Comparison of ENCODE assay signal across 8 mouse cellular contexts in genomic region chr5:32134903-32135335, GRCm38 (mm10). TPM values are rescaled to one million over a fixed set of nuclear protein-coding genes. Genes with fewer than 3 reads are reported as not detected.
DNase-seq lines count a peak whose midpoint lies in the region; ATAC-seq and TF ChIP-seq lines count a peak whose summit lies in the region.

No protein-coding gene starts in this region.

- under 1% methylated on average over 39 of the region's 54 CpGs for WGBS in liver, adult 2 months
- 0% methylated on average over 44 of the region's 54 CpGs for WGBS in heart, embryonic 15.5 days
- under 1% methylated on average over 50 of the region's 54 CpGs for WGBS in limb, embryonic 10.5 days
- 0% methylated on average over 40 of the region's 54 CpGs for WGBS in midbrain, embryonic 12.5 days

- H3K4me2 ChIP-seq in heart, embryonic 15.5 days, result peak overlapping the region; percentile 88
- peak overlapping the region; percentile 93 for H3K4me2 ChIP-seq in midbrain, embryonic 12.5 days (replicated peaks)

- H3K9ac ChIP-seq in liver, adult 2 months (ENCODE audit: low read depth, low read length), result peak overlapping the region; percentile 80
- peak overlapping the region; percentile 93 for H3K9ac ChIP-seq in heart, embryonic 15.5 days
- peak overlapping the region; percentile 55 for H3K9ac ChIP-seq in midbrain, embryonic 12.5 days (replicated peaks)

- H3K4me3 ChIP-seq in liver, adult 2 months (ENCODE audit: insufficient read depth, low read depth, low read length), result peak overlapping the region; percentile 72
- peak overlapping the region; percentile 91 for H3K4me3 ChIP-seq in heart, embryonic 15.5 days
- H3K4me3 ChIP-seq in limb, embryonic 10.5 days, result peak overlapping the region; percentile 69
- H3K4me3 ChIP-seq in midbrain, embryonic 12.5 days, result peak overlapping the region; percentile 58

- intact Hi-C loops in left cerebral cortex, postnatal 14 days (cut with DNase I), result loop anchor here (5.0 to 10.0 kb wide), 4 partner anchors 153 to 540 kb away; partner anchors contain the start of gene Mrpl33

- DNase-seq in liver, adult 2 months (ENCODE audit: extremely low read depth, low read depth, low spot score), result peak; percentile 46
- DNase-seq in liver, result no peak
- peak; percentile 85 for DNase-seq in adrenal gland, postnatal 10 days
- DNase-seq in limb, embryonic 10.5 days (ENCODE audit: low spot score), result no peak
- peak; percentile 46 for DNase-seq in thymus, postnatal 0 days (ENCODE audit: low spot score)
- no peak for DNase-seq in left cerebral cortex, postnatal 14 days (ENCODE audit: low spot score in 2 of 2)

- TF ChIP-seq CTCF in liver, adult 2 months (IDR thresholded peaks at IDR 0.05; ENCODE audit: low read depth, low read length), result peak; percentile 31; the same call in 1 of the 2 replicates

- H3K9me3 ChIP-seq in heart, embryonic 15.5 days (replicated peaks), result no peaks in the 10 kb centered on the region
- no peaks in the 10 kb centered on the region for H3K9me3 ChIP-seq in limb, embryonic 10.5 days (replicated peaks)
- H3K9me3 ChIP-seq in midbrain, embryonic 12.5 days, result no peaks in the 10 kb centered on the region

- peak; percentile 27 for ATAC-seq in heart, embryonic 15.5 days (replicated peaks; ENCODE audit: insufficient number of reproducible peaks, insufficient read depth, low FRiP score, low read depth)
- peak; percentile 59 for ATAC-seq in midbrain, embryonic 12.5 days (ENCODE audit: low FRiP score, low read depth)

- H3K4me1 ChIP-seq in liver, adult 2 months (ENCODE audit: control insufficient read depth, insufficient read depth, low read length), result peaks cover 18% of the 10 kb centered on the region
- peaks cover 36% of the 10 kb centered on the region for H3K4me1 ChIP-seq in heart, embryonic 15.5 days (replicated peaks)
- peaks cover 57% of the 10 kb centered on the region for H3K4me1 ChIP-seq in limb, embryonic 10.5 days
- H3K4me1 ChIP-seq in midbrain, embryonic 12.5 days, result peaks cover 32% of the 10 kb centered on the region

- H3K27me3 ChIP-seq in liver, adult 2 months (ENCODE audit: control insufficient read depth, insufficient read depth, low read length), result no peaks in the 10 kb centered on the region
- no peaks in the 10 kb centered on the region for H3K27me3 ChIP-seq in heart, embryonic 15.5 days
- H3K27me3 ChIP-seq in limb, embryonic 10.5 days (ENCODE audit: low read depth, poor library complexity, severe bottlenecking), result peaks cover 68% of the 10 kb centered on the region
- peaks cover 96% of the 10 kb centered on the region for H3K27me3 ChIP-seq in midbrain, embryonic 12.5 days

- H3K79me2 ChIP-seq in liver, adult 2 months (ENCODE audit: control insufficient read depth, insufficient read depth, low read length), result no peaks in the 10 kb centered on the region

- H3K36me3 ChIP-seq in liver, adult 2 months (ENCODE audit: control insufficient read depth, insufficient read depth, low read length), result no peaks in the 10 kb centered on the region
- no peaks in the 10 kb centered on the region for H3K36me3 ChIP-seq in heart, embryonic 15.5 days
- no peaks in the 10 kb centered on the region for H3K36me3 ChIP-seq in limb, embryonic 10.5 days
- no peaks in the 10 kb centered on the region for H3K36me3 ChIP-seq in midbrain, embryonic 12.5 days

- H3K27ac ChIP-seq in liver, adult 2 months (replicated peaks; ENCODE audit: insufficient read depth, low read depth, low read length), result peak overlapping the region; percentile 65
- peak overlapping the region; percentile 100 for H3K27ac ChIP-seq in heart, embryonic 15.5 days
- H3K27ac ChIP-seq in limb, embryonic 10.5 days, result peak overlapping the region; percentile 90
- peak overlapping the region; percentile 58; the same call in 1 of the 2 replicates for H3K27ac ChIP-seq in midbrain, embryonic 12.5 days (replicated peaks)

- TF ChIP-seq POLR2A in liver, adult 2 months (IDR thresholded peaks at IDR 0.05; ENCODE audit: extremely low read depth, insufficient read depth, low read length), result no peak

RNA-seq across cellular contexts. Expression of gene Fosl2, which starts 0.7 kb away (rescaled TPM):
- total RNA-seq in liver, adult 2 months (2014; rRNA removed), result 2.1 and 4.2 TPM in 2 replicates
- polyA plus RNA-seq in liver, adult 2 months (2012; rRNA removed), result 2.6 and 4.4 TPM in 2 replicates
- total RNA-seq in adrenal gland, postnatal 10 days (2021), result 100 to 1,000 TPM; 167 to 194 TPM
- 2.5 and 3.1 TPM in 2 replicates for polyA plus RNA-seq in heart, embryonic 15.5 days (2015; fragmentation: Nextera tagmentation; extraction: Ambion mirVana)
- 0.48 and 0.63 TPM in 2 replicates for polyA plus RNA-seq in limb, embryonic 10.5 days (2016; fragmentation: Nextera tagmentation; extraction: Ambion mirVana)
- polyA plus RNA-seq in midbrain, embryonic 12.5 days (2016; fragmentation: Nextera tagmentation; extraction: Ambion mirVana), result 0.81 and 0.96 TPM in 2 replicates
- polyA plus RNA-seq in thymus, postnatal 0 days (2015; fragmentation: Nextera tagmentation; extraction: Ambion mirVana), result 0.78 and 0.95 TPM in 2 replicates
- total RNA-seq in left cerebral cortex, postnatal 14 days (2021), result 10 to 100 TPM; 24.7 to 34.7 TPM

Comparison
In these comparisons a context has a peak if more than half of its experiments do, and no peak if none do; other contexts are left out.
1. DNase-seq: peak in liver, adult 2 months (single experiment), adrenal gland, postnatal 10 days (single experiment) and thymus, postnatal 0 days (single experiment); none in liver (single experiment), limb, embryonic 10.5 days (single experiment) and left cerebral cortex, postnatal 14 days (0 of 2).
2. Peak in every context shown above with its lines, with median percentiles within 50 percentile points of each other: H3K27ac ChIP-seq, H3K4me3 ChIP-seq and H3K9ac ChIP-seq.